Mouse (Mus musculus): ENCODE measurements at regions not wholly inside any gene's neighbourhood (a gene's known extent, or its start where the extent isn't known, plus 50 kb on each side); places are given as distances from the start of the nearest gene placed in this dataset.

- 93% methylated on average over 3 of the region's 3 CpGs for WGBS
- no peaks in the 10 kb centered on the region for H3K36me3 ChIP-seq (ENCODE audit: control insufficient read depth, insufficient read depth, low read length)
- 0 out of 2 replicates have a peak, but pooled peaks cover 6% of the 10 kb centered on the region for H3K4me1 ChIP-seq (ENCODE audit: control insufficient read depth, insufficient read depth, low read length)
- no peak overlapping the region for H3K4me2 ChIP-seq (ENCODE audit: low read depth, low read length)
- no peak overlapping the region for H3K27ac ChIP-seq (ENCODE audit: low read depth, low read length)
- H3K9ac ChIP-seq (replicated peaks; ENCODE audit: low read depth, low read length), result no peak overlapping the region
- no peaks in the 10 kb centered on the region for H3K9me3 ChIP-seq (ENCODE audit: control insufficient read depth, low read length)
- no peaks in the 10 kb centered on the region for H3K27me3 ChIP-seq (ENCODE audit: control insufficient read depth, insufficient read depth, low read length)
- ATAC-seq (ENCODE audit: low read depth), result no peak
- no peak overlapping the region for H3K4me3 ChIP-seq (ENCODE audit: low read depth, low read length)
Measured at GRCm38 (mm10) chr10:118706020-118706419, 164.0 kb downstream of the Dyrk2 start.

DNA sequence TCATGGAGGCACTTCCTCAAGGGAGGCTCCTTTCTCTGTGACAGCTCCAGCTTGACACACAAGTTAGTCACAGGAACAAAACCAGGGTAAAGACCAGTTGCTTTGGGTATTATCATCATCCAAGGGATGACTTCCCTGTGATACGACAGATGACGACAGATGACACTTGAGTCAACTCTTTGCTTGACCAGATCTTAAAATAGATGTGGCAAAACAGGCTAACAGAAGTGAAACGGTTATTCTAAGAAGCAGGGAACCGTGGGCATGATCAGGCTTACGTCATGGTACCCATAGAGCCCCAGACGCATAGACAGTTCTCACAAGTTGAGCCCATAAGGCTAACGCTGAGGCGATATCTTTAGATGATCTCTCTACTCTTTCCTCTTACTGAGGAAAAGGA lies 160.3 kb downstream of the Dyrk2 start:
- ATAC-seq (ENCODE audit: low read depth), result no peak
- Histone ChIP-seq H3K4me3 (ENCODE audit: low read depth, low read length) (no peak overlapping the region), H3K9ac (replicated peaks; ENCODE audit: low read depth, low read length) (no peak overlapping the region), H3K27me3 (ENCODE audit: control insufficient read depth, insufficient read depth, low read length) (no peaks in the 10 kb centered on the region), H3K36me3 (ENCODE audit: control insufficient read depth, insufficient read depth, low read length) (no peaks in the 10 kb centered on the region), H3K27ac (ENCODE audit: low read depth, low read length) (no peak overlapping the region), H3K4me2 (ENCODE audit: low read depth, low read length) (no peak overlapping the region), H3K4me1 (ENCODE audit: control insufficient read depth, insufficient read depth, low read length) (0 out of 2 replicates have a peak, but pooled peaks cover 6% of the 10 kb centered on the region), H3K9me3 (ENCODE audit: control insufficient read depth, low read length) (no peaks in the 10 kb centered on the region)
- WGBS, result 93% methylated on average over 8 of the region's 8 CpGs

DNA sequence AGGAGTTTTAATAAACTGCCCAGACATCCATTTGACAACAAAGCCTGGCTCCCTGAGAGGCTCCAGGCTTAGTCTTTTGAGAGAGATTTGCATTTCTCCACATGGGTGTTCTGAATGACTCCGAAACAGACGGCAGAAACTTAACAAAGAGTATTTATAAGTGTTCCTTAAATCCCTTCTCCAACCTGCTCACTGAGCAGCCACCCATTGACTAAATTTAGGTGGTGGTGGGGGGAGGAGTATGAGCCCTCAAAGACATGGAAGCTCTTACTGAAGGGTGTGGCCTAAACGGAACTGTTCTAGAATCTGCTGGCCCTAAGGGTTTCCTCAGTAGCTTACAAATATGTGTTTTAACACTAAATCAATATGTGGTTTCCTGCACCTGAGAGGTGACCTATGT lies 158.5 kb downstream of the Dyrk2 start:
- H3K9ac ChIP-seq (replicated peaks; ENCODE audit: low read depth, low read length), result no peak overlapping the region
- H3K27ac ChIP-seq (ENCODE audit: low read depth, low read length), result no peak overlapping the region
- ATAC-seq (ENCODE audit: low read depth), result no peak
- WGBS, result 48% methylated on average over 3 of the region's 3 CpGs
- no peak overlapping the region for H3K4me2 ChIP-seq (ENCODE audit: low read depth, low read length)
- no peaks in the 10 kb centered on the region for H3K27me3 ChIP-seq (ENCODE audit: control insufficient read depth, insufficient read depth, low read length)
- H3K4me1 ChIP-seq (ENCODE audit: control insufficient read depth, insufficient read depth, low read length), result 0 out of 2 replicates have a peak, but pooled peaks cover 6% of the 10 kb centered on the region
- no peaks in the 10 kb centered on the region for H3K9me3 ChIP-seq (ENCODE audit: control insufficient read depth, low read length)
- no peak overlapping the region for H3K4me3 ChIP-seq (ENCODE audit: low read depth, low read length)
- no peaks in the 10 kb centered on the region for H3K36me3 ChIP-seq (ENCODE audit: control insufficient read depth, insufficient read depth, low read length)

- Histone ChIP-seq H3K27ac (ENCODE audit: low read depth, low read length) (no peak overlapping the region), H3K9me3 (ENCODE audit: control insufficient read depth, low read length) (no peaks in the 10 kb centered on the region), H3K27me3 (ENCODE audit: control insufficient read depth, insufficient read depth, low read length) (no peaks in the 10 kb centered on the region), H3K4me2 (ENCODE audit: low read depth, low read length) (no peak overlapping the region), H3K4me3 (ENCODE audit: low read depth, low read length) (no peak overlapping the region), H3K9ac (replicated peaks; ENCODE audit: low read depth, low read length) (no peak overlapping the region), H3K36me3 (ENCODE audit: control insufficient read depth, insufficient read depth, low read length) (no peaks in the 10 kb centered on the region), H3K4me1 (ENCODE audit: control insufficient read depth, insufficient read depth, low read length) (0 out of 2 replicates have a peak, but pooled peaks cover 6% of the 10 kb centered on the region)
- 78% methylated on average over 10 of the region's 10 CpGs for WGBS
- ATAC-seq (ENCODE audit: low read depth), result no peak
Measured at GRCm38 (mm10) chr10:118711951-118712350, 158.1 kb downstream of the Dyrk2 start.

- H3K27ac ChIP-seq (ENCODE audit: low read depth, low read length), result no peak overlapping the region
- no peak overlapping the region for H3K9ac ChIP-seq (replicated peaks; ENCODE audit: low read depth, low read length)
- H3K4me3 ChIP-seq (ENCODE audit: low read depth, low read length), result no peak overlapping the region
- WGBS, result 92% methylated on average over 6 of the region's 6 CpGs
- ATAC-seq (ENCODE audit: low read depth), result no peak
- no peaks in the 10 kb centered on the region for H3K9me3 ChIP-seq (ENCODE audit: control insufficient read depth, low read length)
- no peak overlapping the region for H3K4me2 ChIP-seq (ENCODE audit: low read depth, low read length)
- no peaks in the 10 kb centered on the region for H3K27me3 ChIP-seq (ENCODE audit: control insufficient read depth, insufficient read depth, low read length)
- no peaks in the 10 kb centered on the region for H3K4me1 ChIP-seq (ENCODE audit: control insufficient read depth, insufficient read depth, low read length)
- H3K36me3 ChIP-seq (ENCODE audit: control insufficient read depth, insufficient read depth, low read length), result no peaks in the 10 kb centered on the region
Measured at GRCm38 (mm10) chr10:118712951-118713350, 157.1 kb downstream of the Dyrk2 start.

DNA sequence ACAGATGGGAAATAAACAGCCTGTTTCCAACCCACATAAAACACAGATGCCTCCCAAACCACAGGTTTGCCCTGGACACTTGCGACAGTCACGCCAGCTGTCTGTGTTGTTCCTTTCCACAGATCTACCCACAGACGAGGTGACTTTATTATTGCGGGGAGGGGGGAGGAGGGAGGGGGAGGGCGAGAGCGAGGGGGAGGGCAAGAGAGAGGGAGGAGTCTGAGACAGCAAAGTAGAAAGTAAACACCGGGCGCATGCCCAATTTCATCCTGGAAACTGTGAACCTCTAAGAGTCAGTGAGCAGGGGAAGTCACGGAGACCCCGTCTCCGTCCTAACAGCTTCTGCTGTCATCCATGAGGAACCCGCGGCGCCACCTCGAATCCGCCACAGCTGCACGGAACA lies 155.8 kb downstream of the Dyrk2 start:
- Histone ChIP-seq H3K9ac (replicated peaks; ENCODE audit: low read depth, low read length) (no peak overlapping the region), H3K4me1 (ENCODE audit: control insufficient read depth, insufficient read depth, low read length) (no peaks in the 10 kb centered on the region), H3K4me3 (ENCODE audit: low read depth, low read length) (no peak overlapping the region), H3K27ac (ENCODE audit: low read depth, low read length) (no peak overlapping the region), H3K36me3 (ENCODE audit: control insufficient read depth, insufficient read depth, low read length) (no peaks in the 10 kb centered on the region), H3K4me2 (ENCODE audit: low read depth, low read length) (no peak overlapping the region), H3K9me3 (ENCODE audit: control insufficient read depth, low read length) (no peaks in the 10 kb centered on the region), H3K27me3 (ENCODE audit: control insufficient read depth, insufficient read depth, low read length) (no peaks in the 10 kb centered on the region)
- 79% methylated on average over 17 of the region's 17 CpGs for whole genome bisulfite sequencing
- no peak for ATAC-seq (ENCODE audit: low read depth)

- 89% methylated on average over 4 of the region's 4 CpGs for WGBS
Measured at GRCm38 (mm10) chr10:118714595-118714994, 155.4 kb downstream of the Dyrk2 start.

DNA sequence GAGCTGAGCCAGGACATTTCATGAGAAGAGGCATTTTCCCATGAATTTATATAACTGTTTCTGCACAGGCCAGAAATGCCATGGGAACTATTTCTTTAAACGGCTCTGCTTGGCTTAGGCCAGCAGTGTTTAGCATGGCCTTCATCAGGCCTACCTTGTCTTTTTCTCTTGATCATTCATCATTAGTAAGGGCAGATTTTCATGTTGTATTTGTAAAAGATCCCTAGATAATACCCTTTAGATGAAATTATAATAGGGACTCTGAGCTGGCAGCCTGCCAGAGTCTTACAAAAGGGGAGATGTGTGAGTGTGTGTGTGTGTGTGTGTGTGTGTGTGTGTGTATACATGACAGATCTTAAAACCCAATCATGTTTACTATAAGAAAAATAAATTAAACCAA lies 149.4 kb downstream of the Dyrk2 start:
- no peaks in the 10 kb centered on the region for H3K9me3 ChIP-seq (ENCODE audit: control insufficient read depth, low read length)
- no peaks in the 10 kb centered on the region for H3K27me3 ChIP-seq (ENCODE audit: control insufficient read depth, insufficient read depth, low read length)
- no peaks in the 10 kb centered on the region for H3K36me3 ChIP-seq (ENCODE audit: control insufficient read depth, insufficient read depth, low read length)
- no peaks in the 10 kb centered on the region for H3K4me1 ChIP-seq (ENCODE audit: control insufficient read depth, insufficient read depth, low read length)
- whole genome bisulfite sequencing, result 13% methylated on average over 1 of the region's 1 CpGs
- ATAC-seq (ENCODE audit: low read depth), result no peak
- H3K9ac ChIP-seq (replicated peaks; ENCODE audit: low read depth, low read length), result no peak overlapping the region
- H3K27ac ChIP-seq (ENCODE audit: low read depth, low read length), result no peak overlapping the region
- no peak overlapping the region for H3K4me2 ChIP-seq (ENCODE audit: low read depth, low read length)
- no peak overlapping the region for H3K4me3 ChIP-seq (ENCODE audit: low read depth, low read length)

More at GRCm38 (mm10) chr10:118714595-118714994, 155.4 kb downstream of the Dyrk2 start:
- Histone ChIP-seq H3K4me2 (ENCODE audit: low read depth, low read length) (no peak overlapping the region), H3K4me1 (ENCODE audit: control insufficient read depth, insufficient read depth, low read length) (no peaks in the 10 kb centered on the region), H3K36me3 (ENCODE audit: control insufficient read depth, insufficient read depth, low read length) (no peaks in the 10 kb centered on the region), H3K27me3 (ENCODE audit: control insufficient read depth, insufficient read depth, low read length) (no peaks in the 10 kb centered on the region), H3K4me3 (ENCODE audit: low read depth, low read length) (no peak overlapping the region), H3K9ac (replicated peaks; ENCODE audit: low read depth, low read length) (no peak overlapping the region), H3K9me3 (ENCODE audit: control insufficient read depth, low read length) (no peaks in the 10 kb centered on the region), H3K27ac (ENCODE audit: low read depth, low read length) (no peak overlapping the region)
- no peak for ATAC-seq (ENCODE audit: low read depth)

GRCm38 (mm10) chr10:118722132-118722551 lies 147.9 kb downstream of the Dyrk2 start:
- ATAC-seq (ENCODE audit: low read depth), result no peak
- H3K4me1 ChIP-seq (ENCODE audit: control insufficient read depth, insufficient read depth, low read length), result no peaks in the 10 kb centered on the region
- H3K27me3 ChIP-seq (ENCODE audit: control insufficient read depth, insufficient read depth, low read length), result no peaks in the 10 kb centered on the region
- no peaks in the 10 kb centered on the region for H3K9me3 ChIP-seq (ENCODE audit: control insufficient read depth, low read length)
- no peak overlapping the region for H3K4me2 ChIP-seq (ENCODE audit: low read depth, low read length)
- no peaks in the 10 kb centered on the region for H3K36me3 ChIP-seq (ENCODE audit: control insufficient read depth, insufficient read depth, low read length)
- H3K9ac ChIP-seq (replicated peaks; ENCODE audit: low read depth, low read length), result no peak overlapping the region
- H3K4me3 ChIP-seq (ENCODE audit: low read depth, low read length), result no peak overlapping the region
- H3K27ac ChIP-seq (ENCODE audit: low read depth, low read length), result no peak overlapping the region
- WGBS, result 45% methylated on average over 5 of the region's 5 CpGs

DNA sequence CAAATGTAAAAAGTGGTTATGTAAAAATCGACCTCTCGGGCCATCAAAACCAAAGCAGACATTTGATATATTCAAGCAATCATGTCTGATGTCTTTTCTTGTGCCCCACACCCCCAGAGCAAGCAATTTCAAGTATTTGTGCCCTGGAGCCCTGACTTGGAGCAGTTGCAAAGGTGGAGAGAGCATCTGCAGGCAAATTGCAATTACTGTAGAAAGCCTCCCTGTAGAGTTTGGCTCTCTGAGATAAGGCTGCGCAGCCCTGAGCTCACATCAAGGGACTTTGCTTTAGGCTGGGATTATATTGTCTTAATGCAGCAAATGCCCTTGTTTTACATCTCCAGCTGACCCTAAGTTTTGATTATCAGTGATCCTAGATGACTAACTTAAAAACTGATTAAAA lies 147.3 kb downstream of the Dyrk2 start:
- 57% methylated on average over 3 of the region's 3 CpGs for WGBS
- Histone ChIP-seq H3K4me2 (ENCODE audit: low read depth, low read length) (no peak overlapping the region), H3K9me3 (ENCODE audit: control insufficient read depth, low read length) (no peaks in the 10 kb centered on the region), H3K27ac (ENCODE audit: low read depth, low read length) (no peak overlapping the region), H3K36me3 (ENCODE audit: control insufficient read depth, insufficient read depth, low read length) (no peaks in the 10 kb centered on the region), H3K4me1 (ENCODE audit: control insufficient read depth, insufficient read depth, low read length) (no peaks in the 10 kb centered on the region), H3K27me3 (ENCODE audit: control insufficient read depth, insufficient read depth, low read length) (no peaks in the 10 kb centered on the region), H3K4me3 (ENCODE audit: low read depth, low read length) (no peak overlapping the region), H3K9ac (replicated peaks; ENCODE audit: low read depth, low read length) (no peak overlapping the region)
- no peak for ATAC-seq (ENCODE audit: low read depth)

Measured in neural tube, embryonic 14.5 days (tissue).